Mouse (Mus musculus): Measurements from ENCODE around the gene Cldn24. TPM values are rescaled to one million over a fixed set of nuclear protein-coding genes. Genes with fewer than 3 reads are reported as not detected.

Gene Cldn24
- polyA plus RNA-seq, 1 experiment from 2014 or later = not detected

GRCm38 (mm10) chr8:47833944-47834343 lies 12.0 kb downstream of the Cldn24 start:
- H3K9me3 ChIP-seq (replicated peaks) = no peaks in the 10 kb centered on the region
- no peak overlapping the region for H3K27ac ChIP-seq

GRCm38 (mm10) chr8:47843063-47843462 lies 21.1 kb downstream of the Cldn24 start:
- no peak overlapping the region for H3K4me3 ChIP-seq
- H3K9me3 ChIP-seq (replicated peaks) = 0 out of 2 replicates have a peak, but pooled peaks cover 6% of the 10 kb centered on the region
- WGBS = 85% methylated on average over 7 of the region's 7 CpGs
- no peak overlapping the region for H3K4me2 ChIP-seq
- no peaks in the 10 kb centered on the region for H3K27me3 ChIP-seq
- H3K27ac ChIP-seq = no peak overlapping the region
- ATAC-seq = no peak
- no peaks in the 10 kb centered on the region for H3K4me1 ChIP-seq
- H3K36me3 ChIP-seq (ENCODE audit: poor library complexity, severe bottlenecking) = peaks cover 22% of the 10 kb centered on the region
- H3K9ac ChIP-seq = no peak overlapping the region

More at GRCm38 (mm10) chr8:47833944-47834343, 12.0 kb downstream of the Cldn24 start:
- peaks cover 9% of the 10 kb centered on the region for H3K36me3 ChIP-seq (ENCODE audit: poor library complexity, severe bottlenecking)
- H3K9ac ChIP-seq = no peak overlapping the region
- H3K4me1 ChIP-seq = no peaks in the 10 kb centered on the region
- no peak overlapping the region for H3K4me2 ChIP-seq
- no peak for ATAC-seq
- no peaks in the 10 kb centered on the region for H3K27me3 ChIP-seq
- 64% methylated on average over 1 of the region's 1 CpGs for WGBS
- H3K4me3 ChIP-seq = no peak overlapping the region

GRCm38 (mm10) chr8:47843651-47844050 lies 21.7 kb downstream of the Cldn24 start:
- H3K4me2 ChIP-seq = no peak overlapping the region
- 0 out of 2 replicates have a peak, but pooled peaks cover 6% of the 10 kb centered on the region for H3K9me3 ChIP-seq (replicated peaks)
- ATAC-seq = no peak
- H3K4me3 ChIP-seq = no peak overlapping the region
- 93% methylated on average over 10 of the region's 10 CpGs for WGBS
- H3K27me3 ChIP-seq = no peaks in the 10 kb centered on the region
- H3K9ac ChIP-seq = no peak overlapping the region
- peaks cover 26% of the 10 kb centered on the region for H3K36me3 ChIP-seq (ENCODE audit: poor library complexity, severe bottlenecking)
- H3K27ac ChIP-seq = no peak overlapping the region
- H3K4me1 ChIP-seq = no peaks in the 10 kb centered on the region

- Histone ChIP-seq H3K27ac (no peak overlapping the region), H3K4me2 (no peak overlapping the region), H3K9me3 (replicated peaks) (no peaks in the 10 kb centered on the region), H3K9ac (no peak overlapping the region), H3K36me3 (ENCODE audit: poor library complexity, severe bottlenecking) (peaks cover 20% of the 10 kb centered on the region), H3K4me1 (no peaks in the 10 kb centered on the region), H3K4me3 (no peak overlapping the region), H3K27me3 (no peaks in the 10 kb centered on the region)
- ATAC-seq = no peak
- WGBS = 84% methylated on average over 13 of the region's 13 CpGs
Observed at GRCm38 (mm10) chr8:47845956-47846355, 24.0 kb downstream of the Cldn24 start.

- 92% methylated on average over 14 of the region's 14 CpGs for WGBS
Observed at GRCm38 (mm10) chr8:47847161-47847560, 25.2 kb downstream of the Cldn24 start.

GRCm38 (mm10) chr8:47847931-47848330 lies 26.0 kb downstream of the Cldn24 start:
- H3K4me2 ChIP-seq = no peak overlapping the region
- 96% methylated on average over 6 of the region's 6 CpGs for WGBS
- H3K9me3 ChIP-seq (replicated peaks) = no peaks in the 10 kb centered on the region
- H3K27ac ChIP-seq = no peak overlapping the region
- no peak for ATAC-seq
- H3K9ac ChIP-seq = no peak overlapping the region
- no peak overlapping the region for H3K4me3 ChIP-seq
- H3K27me3 ChIP-seq = no peaks in the 10 kb centered on the region
- H3K36me3 ChIP-seq (ENCODE audit: poor library complexity, severe bottlenecking) = peaks cover 14% of the 10 kb centered on the region
- H3K4me1 ChIP-seq = 0 out of 2 replicates have a peak, but pooled peaks cover 7% of the 10 kb centered on the region

More at GRCm38 (mm10) chr8:47847161-47847560, 25.2 kb downstream of the Cldn24 start:
- Histone ChIP-seq H3K27ac (no peak overlapping the region), H3K4me1 (0 out of 2 replicates have a peak, but pooled peaks cover 5% of the 10 kb centered on the region), H3K4me3 (no peak overlapping the region), H3K4me2 (no peak overlapping the region), H3K9ac (no peak overlapping the region), H3K36me3 (ENCODE audit: poor library complexity, severe bottlenecking) (peaks cover 20% of the 10 kb centered on the region), H3K27me3 (no peaks in the 10 kb centered on the region), H3K9me3 (replicated peaks) (no peaks in the 10 kb centered on the region)
- ATAC-seq = no peak

GRCm38 (mm10) chr8:47849842-47850241 lies 27.9 kb downstream of the Cldn24 start:
- 86% methylated on average over 8 of the region's 8 CpGs for WGBS
- no peaks in the 10 kb centered on the region for H3K27me3 ChIP-seq
- no peak overlapping the region for H3K27ac ChIP-seq
- H3K9ac ChIP-seq = no peak overlapping the region
- H3K4me2 ChIP-seq = no peak overlapping the region
- H3K9me3 ChIP-seq (replicated peaks) = no peaks in the 10 kb centered on the region
- ATAC-seq = no peak; the same call in 1 of the 2 replicates
- peaks cover 19% of the 10 kb centered on the region for H3K36me3 ChIP-seq (ENCODE audit: poor library complexity, severe bottlenecking)
- H3K4me3 ChIP-seq = no peak overlapping the region
- H3K4me1 ChIP-seq = 0 out of 2 replicates have a peak, but pooled peaks cover 7% of the 10 kb centered on the region

GRCm38 (mm10) chr8:47851824-47852502 lies 30.0 kb downstream of the Cldn24 start:
- H3K36me3 ChIP-seq (ENCODE audit: poor library complexity, severe bottlenecking) = peaks cover 28% of the 10 kb centered on the region
- H3K27ac ChIP-seq = no peak overlapping the region
- no peak overlapping the region for H3K9ac ChIP-seq
- H3K4me1 ChIP-seq = 0 out of 2 replicates have a peak, but pooled peaks cover 7% of the 10 kb centered on the region
- H3K27me3 ChIP-seq = no peaks in the 10 kb centered on the region
- WGBS = 78% methylated on average over 12 of the region's 12 CpGs
- no peak for ATAC-seq
- no peaks in the 10 kb centered on the region for H3K9me3 ChIP-seq (replicated peaks)
- H3K4me3 ChIP-seq = no peak overlapping the region
- H3K4me2 ChIP-seq = no peak overlapping the region

- no peak for ATAC-seq
- Histone ChIP-seq H3K9ac (no peak overlapping the region), H3K27me3 (no peaks in the 10 kb centered on the region), H3K9me3 (replicated peaks) (no peaks in the 10 kb centered on the region), H3K4me3 (no peak overlapping the region), H3K27ac (no peak overlapping the region), H3K36me3 (ENCODE audit: poor library complexity, severe bottlenecking) (peaks cover 27% of the 10 kb centered on the region), H3K4me2 (no peak overlapping the region), H3K4me1 (0 out of 2 replicates have a peak, but pooled peaks cover 7% of the 10 kb centered on the region)
- WGBS = 89% methylated on average over 5 of the region's 5 CpGs
Observed at GRCm38 (mm10) chr8:47852737-47853136, 30.8 kb downstream of the Cldn24 start.

GRCm38 (mm10) chr8:47853356-47853755 lies 31.4 kb downstream of the Cldn24 start:
- no peak for ATAC-seq
- H3K4me1 ChIP-seq = 0 out of 2 replicates have a peak, but pooled peaks cover 7% of the 10 kb centered on the region

GRCm38 (mm10) chr8:47859259-47859658 lies 37.3 kb downstream of the Cldn24 start:
- 91% methylated on average over 12 of the region's 12 CpGs for WGBS
- no peak overlapping the region for H3K4me3 ChIP-seq
- no peak overlapping the region for H3K27ac ChIP-seq
- ATAC-seq = no peak
- no peak overlapping the region for H3K4me2 ChIP-seq
- no peak overlapping the region for H3K9ac ChIP-seq
- peaks cover 27% of the 10 kb centered on the region; the same call in 1 of the 2 replicates for H3K36me3 ChIP-seq (ENCODE audit: poor library complexity, severe bottlenecking)
- H3K9me3 ChIP-seq (replicated peaks) = no peaks in the 10 kb centered on the region
- no peaks in the 10 kb centered on the region for H3K4me1 ChIP-seq
- H3K27me3 ChIP-seq = no peaks in the 10 kb centered on the region

More at GRCm38 (mm10) chr8:47853356-47853755, 31.4 kb downstream of the Cldn24 start:
- Histone ChIP-seq H3K9me3 (replicated peaks) (no peaks in the 10 kb centered on the region), H3K4me2 (no peak overlapping the region), H3K27ac (no peak overlapping the region), H3K4me3 (no peak overlapping the region), H3K27me3 (no peaks in the 10 kb centered on the region), H3K36me3 (ENCODE audit: poor library complexity, severe bottlenecking) (peaks cover 21% of the 10 kb centered on the region; the same call in 1 of the 2 replicates), H3K9ac (no peak overlapping the region)
- WGBS = 88% methylated on average over 5 of the region's 5 CpGs

GRCm38 (mm10) chr8:47866568-47866967 lies 44.6 kb downstream of the Cldn24 start:
- H3K4me3 ChIP-seq = no peak overlapping the region
- ATAC-seq = peak; percentile 41
- H3K27me3 ChIP-seq = no peaks in the 10 kb centered on the region

More at GRCm38 (mm10) chr8:47866568-47866967, 44.6 kb downstream of the Cldn24 start:
- Histone ChIP-seq H3K4me1 (no peaks in the 10 kb centered on the region), H3K4me2 (no peak overlapping the region), H3K9ac (no peak overlapping the region), H3K36me3 (ENCODE audit: poor library complexity, severe bottlenecking) (peaks cover 18% of the 10 kb centered on the region; the same call in 1 of the 2 replicates), H3K27ac (no peak overlapping the region), H3K9me3 (replicated peaks) (no peaks in the 10 kb centered on the region)
- WGBS = 78% methylated on average over 8 of the region's 8 CpGs
